Mouse (Mus musculus) ZHBTc4 (cell line): ENCODE measurements around the gene Sox13.

Source experiments
- DNase-seq: peaks from one replicate; pipeline ENCODE4 v3.0.0-alpha.2; 2011; ENCODE audit warnings: low read depth, low spot score

The Sox13 gene

DNA sequence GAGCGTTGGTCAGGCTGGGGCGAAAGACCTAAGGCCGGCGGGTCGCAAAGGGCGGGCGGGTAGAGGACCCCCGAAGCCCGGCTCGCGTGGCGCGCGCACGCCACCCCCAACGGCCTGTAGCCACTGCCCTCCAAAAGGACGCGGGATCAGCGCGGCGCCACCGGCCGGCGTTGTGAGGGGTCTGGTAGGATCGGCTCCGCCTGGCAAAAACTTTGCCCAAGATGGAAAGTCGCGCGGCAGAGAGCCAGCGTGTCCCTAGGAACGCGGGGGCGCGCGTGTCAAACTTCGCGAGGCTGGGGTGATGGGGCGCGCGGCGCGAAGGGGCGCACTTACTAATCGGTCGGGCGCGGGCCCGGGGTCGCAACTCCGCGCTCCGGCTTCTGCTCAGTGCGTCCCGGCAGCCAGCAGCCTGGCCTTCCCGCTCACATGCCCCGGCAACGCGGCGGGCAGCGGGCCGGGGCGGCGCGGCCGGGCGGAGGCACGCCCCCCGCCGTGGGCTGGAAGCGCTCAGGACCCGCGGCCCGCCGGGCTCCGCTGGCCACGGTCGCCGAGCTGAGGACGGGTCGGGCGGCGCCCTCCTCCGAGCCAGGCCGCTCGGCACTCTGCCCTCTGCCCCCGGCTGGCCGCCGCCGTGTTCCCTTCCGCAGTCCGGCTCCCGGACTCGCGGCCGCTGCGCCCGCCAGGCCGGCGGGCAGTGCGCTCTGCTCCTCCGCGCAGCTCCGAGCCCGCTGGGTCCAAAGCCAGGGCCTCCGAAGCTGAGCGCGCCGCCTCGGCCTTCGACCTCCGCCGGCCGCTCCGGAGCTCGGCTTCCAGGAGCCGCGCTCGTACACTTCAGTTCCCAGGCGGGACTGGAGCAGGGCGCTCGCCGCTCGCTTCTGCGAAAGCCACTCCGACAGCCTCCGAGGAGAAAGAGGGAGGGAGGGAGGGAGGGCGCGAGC lies at the start of gene Sox13:
Gene Sox13 (minus strand): TSS at position 835 of the 938 bp plus-strand sequence.
- DNase-seq = peak; percentile 82

- DNase-seq = no peak
Observed at GRCm38 (mm10) chr1:133471556-133471955, 47.4 kb upstream of the Sox13 start.

GRCm38 (mm10) chr1:133471086-133471485 lies 46.9 kb upstream of the Sox13 start:
- no peak for DNase-seq

DNA sequence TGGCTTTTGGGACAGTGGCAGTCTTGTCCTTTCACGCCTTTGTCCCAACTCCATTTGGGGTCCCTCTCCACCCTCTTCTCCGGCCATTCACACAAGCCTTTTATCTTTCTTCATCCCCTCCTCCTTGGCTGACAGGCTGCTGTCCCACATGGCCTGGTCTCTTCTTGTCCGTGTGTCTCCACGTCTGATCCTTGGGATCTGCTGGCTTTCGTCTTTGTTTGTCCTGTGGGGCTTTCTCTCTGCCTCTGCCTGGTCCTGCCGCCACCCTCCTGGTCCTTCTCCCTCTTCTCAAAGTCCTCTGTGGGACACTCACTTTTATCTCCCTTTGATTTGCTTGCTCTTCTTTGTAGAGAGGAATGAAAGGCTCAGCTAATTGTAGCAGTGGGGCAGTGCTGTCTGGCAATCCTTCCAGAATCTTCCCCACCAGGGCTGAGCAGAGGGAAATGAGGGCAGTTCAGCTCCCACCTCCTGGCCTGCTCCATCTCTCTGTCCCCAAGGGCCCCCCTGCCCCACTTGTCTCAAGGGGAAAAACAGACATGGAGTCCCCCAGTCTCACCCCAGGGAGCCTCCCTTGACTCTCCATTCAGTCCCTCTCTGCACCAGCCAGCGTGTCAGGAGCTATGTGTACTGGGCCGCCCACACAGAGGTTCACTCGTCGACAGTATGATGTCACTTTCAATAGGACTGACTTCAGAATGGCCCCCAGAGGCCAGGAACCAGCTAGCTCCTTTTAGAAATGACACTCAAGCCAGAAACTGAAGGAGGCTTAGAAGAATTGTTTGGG lies 46.3 kb upstream of the Sox13 start:
- DNase-seq = no peak

DNA sequence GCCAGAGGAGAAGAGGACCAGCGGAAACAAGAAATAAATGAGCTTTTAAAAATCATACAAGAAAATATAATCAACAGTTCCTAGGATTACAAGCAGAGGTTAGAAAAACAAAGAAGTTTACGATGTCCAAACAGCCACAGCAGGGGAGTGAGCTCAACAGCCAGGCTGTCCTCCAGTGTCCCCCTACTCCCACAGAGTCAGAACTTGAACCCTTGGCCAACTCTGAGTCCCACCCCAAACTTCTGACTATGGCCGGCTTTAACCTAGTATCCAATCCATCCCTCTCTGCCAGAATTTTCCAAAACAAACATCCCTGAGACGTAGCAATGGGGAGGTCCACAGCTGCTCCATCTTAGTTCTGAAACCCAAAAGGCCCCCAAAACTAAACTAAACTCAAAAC lies 45.0 kb upstream of the Sox13 start:
- no peak for DNase-seq

- no peak for DNase-seq
Observed at GRCm38 (mm10) chr1:133468751-133469150, 44.6 kb upstream of the Sox13 start.

DNA sequence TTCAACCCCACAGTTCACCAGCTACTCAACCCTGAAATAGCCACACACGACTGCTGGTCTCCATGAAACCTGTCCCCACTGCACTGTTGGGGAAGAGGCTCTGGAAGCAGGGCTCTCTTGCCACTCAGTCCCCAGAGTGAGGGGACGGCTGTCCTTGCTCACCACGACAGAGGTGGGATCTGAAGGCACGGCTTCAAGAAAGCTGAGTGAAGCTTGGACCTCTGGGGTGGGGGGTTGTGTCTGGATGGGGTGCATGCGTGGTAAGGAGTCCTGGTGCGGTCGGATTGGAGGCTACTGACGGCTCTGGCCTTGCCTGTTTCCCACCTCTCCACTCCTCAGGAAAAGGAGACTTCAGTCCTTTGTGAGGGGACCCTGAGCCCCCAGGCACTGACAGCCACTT lies 43.7 kb upstream of the Sox13 start:
- DNase-seq = no peak

DNA sequence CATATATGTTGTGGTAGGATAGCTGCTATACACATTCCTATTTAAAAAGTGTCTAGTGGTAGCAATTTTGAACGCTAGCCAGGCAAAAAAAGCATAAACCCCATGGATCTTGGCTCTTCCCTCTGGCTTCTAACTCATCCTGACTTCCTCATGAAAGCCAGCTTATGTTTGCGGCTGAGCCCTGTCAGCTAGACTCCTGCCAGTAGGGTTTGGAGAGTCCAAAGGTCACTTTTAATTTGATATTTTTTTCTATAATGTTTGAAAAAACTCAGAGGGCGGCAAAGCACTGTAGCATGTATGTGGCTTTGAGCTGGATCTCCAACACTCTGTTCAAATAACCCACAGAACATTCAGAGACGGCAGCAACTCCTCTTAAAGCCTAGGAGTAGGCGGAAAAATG lies 39.0 kb upstream of the Sox13 start:
- no peak for DNase-seq

- DNase-seq = no peak
Observed at GRCm38 (mm10) chr1:133460996-133461395, 36.8 kb upstream of the Sox13 start.

DNA sequence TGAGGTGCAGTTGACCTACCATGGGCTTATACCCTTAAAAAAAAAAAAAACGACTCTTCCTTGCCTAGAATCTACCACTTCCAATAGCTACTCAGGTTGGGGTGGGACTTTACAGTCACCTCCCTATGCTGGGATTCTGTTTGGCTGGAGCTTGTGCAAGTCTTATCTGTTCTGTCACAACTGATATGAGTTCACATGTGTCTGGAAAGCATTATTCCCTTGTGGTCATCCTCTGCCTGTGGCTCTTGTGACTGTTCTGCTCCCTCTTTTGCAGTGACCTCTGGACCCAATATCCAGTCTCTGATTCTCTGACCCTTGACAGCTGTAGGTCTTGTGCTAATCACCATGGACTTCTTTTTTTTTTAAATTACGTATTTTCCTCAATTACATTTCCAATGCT lies 31.9 kb upstream of the Sox13 start:
- DNase-seq = no peak

DNA sequence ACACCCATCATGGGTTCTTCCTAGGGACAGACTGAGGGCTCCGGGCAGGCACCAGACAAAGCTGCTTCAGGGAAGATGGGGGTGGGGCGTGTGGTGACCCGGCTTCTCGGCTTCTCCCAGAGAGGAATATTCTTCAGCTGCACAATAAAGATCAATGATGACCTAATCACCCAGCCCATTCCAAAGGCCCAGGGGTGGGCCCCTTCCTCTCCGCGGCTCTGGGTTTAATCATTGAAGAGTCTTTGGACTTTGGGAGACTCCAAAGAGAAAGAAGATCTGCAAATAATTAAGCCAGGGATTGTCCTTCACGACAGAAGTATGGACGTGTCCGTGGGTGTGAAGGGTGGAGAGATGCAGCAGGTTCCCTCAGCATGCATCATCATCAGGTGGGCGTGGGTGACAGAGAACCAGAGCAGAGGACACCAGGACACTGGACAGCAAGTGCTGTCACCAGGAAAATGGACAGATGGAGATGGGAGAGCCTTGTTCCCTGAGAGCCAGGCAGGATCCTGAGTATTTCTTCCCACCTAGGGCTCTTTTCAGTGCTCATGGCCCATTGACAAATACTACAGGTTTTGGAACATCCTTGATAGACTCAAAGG lies 28.5 kb upstream of the Sox13 start:
- DNase-seq = peak; percentile 63

- no peak for DNase-seq
Observed at GRCm38 (mm10) chr1:133451869-133452563, 27.8 kb upstream of the Sox13 start.

GRCm38 (mm10) chr1:133451025-133451424 lies 26.8 kb upstream of the Sox13 start:
- no peak for DNase-seq

DNA sequence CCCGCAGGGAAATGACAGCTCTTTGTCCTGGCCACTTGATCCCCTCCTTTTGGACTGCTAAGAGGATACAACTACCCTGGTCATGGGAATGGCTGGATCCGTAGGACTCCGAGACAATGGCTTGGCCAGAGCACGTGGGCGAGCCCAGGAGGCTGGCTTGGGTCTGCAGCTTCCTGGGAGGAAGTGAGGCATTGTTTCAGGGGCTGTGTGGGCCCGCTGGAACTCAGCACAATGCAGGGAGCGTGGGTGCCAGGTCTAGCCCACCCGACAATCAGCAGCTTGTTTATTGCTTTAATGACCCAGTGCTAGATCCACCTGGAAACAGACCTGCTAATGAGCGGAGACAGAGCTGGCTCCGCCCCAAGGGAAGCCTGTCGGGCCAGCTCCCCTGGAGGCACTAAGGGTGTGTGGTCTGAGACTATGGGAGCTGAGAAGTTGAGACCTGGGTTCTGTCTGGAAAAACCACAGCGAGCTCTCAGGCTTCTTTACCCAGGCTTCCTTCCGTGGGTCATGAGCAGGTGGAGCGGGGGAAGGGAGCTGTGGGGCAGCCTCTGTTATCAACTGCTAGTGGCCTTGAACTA lies 24.3 kb upstream of the Sox13 start:
- peak; percentile 73 for DNase-seq

DNA sequence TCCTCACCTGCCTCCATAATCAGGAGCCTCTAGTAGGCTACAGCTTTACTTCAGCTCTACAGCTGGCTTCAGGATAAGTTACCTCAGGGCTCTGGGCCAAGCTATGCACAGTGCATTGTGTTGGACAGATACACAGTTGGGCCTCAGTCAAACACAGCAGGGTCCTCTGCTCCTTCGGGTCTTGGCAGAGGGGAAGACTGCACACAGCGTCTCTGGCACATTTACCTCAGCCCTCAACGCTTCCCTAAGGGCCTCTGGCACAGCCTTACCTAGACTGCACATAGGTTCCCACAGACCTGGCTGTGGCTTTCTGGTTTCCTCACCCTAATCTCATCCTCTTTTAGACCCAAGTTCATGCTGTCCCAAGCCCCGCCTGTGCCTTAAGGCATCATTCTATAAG lies 22.1 kb upstream of the Sox13 start:
- no peak for DNase-seq

DNA sequence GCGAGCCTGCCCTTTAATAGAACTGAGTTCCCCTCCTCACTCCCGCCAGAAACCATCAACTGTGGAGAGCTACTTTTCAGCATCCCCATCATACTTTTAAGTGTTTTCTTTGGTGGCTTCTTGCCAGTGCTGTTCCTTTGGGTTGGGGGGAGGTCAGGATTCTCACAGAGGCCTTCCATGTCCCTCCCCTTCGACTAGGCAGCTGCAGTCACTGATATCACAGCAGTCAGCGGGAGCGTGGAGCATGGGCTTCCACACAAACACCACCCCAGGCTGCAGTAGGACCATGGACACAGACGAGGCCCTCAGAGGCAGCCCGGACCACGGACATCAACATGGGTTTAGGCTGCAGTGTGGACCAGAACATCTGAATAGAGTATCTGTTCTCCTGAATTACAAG lies 20.1 kb upstream of the Sox13 start:
- no peak for DNase-seq

DNA sequence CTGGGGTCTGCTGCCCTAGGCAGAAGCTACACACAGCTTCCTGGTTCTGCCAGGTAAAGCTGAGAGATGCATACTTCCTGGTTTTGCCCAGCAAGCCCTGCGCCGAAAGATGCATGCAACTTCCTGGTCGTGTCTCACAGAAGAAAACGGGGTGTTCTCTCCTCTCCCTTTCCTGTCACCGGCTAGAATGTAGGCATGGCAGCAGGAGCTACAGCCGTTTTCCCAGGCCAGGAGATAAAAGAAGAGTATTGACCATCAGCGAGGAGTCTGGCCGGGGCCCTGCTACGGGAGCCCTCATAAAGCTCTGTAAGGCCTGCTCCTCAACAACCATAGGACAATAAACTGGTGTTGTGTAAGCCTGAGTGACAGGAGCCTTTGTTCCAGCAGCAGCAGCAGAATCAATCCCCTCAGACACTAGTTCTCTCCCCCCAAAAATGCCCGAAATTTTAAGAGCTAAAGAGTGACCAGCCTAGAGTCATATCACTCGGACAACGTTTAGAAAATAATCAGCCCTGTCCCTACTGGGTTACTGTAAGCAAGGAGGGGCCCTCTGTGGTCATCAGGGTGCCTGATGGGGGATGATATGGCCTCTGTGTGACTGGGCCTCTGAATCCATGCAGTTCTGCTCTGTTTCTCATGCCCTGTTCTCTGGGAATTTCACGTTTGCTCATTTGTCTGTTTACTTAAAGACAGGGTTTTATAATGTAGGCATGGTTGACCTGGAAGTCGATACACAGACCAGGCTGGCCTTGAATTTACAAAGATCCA lies 13.9 kb upstream of the Sox13 start:
- no peak for DNase-seq

DNA sequence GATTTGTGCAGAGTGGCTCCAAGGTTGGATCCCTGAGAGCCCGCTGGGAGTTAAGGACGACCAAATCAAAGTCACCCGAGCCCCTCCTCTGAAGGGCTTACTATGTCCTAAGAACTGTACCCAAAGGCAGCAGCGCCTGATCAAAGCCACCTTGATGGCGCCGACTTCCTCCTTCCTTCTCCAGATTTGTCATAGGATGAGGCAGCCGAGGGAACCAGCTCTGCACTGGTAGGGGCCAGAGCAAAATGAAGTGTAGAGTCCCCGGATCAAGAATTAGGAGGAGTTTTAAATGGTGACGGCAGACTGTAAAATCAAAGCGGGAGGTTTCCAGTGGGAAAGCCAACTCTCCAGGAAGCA lies 10.6 kb upstream of the Sox13 start:
- peak; percentile 72 for DNase-seq

DNA sequence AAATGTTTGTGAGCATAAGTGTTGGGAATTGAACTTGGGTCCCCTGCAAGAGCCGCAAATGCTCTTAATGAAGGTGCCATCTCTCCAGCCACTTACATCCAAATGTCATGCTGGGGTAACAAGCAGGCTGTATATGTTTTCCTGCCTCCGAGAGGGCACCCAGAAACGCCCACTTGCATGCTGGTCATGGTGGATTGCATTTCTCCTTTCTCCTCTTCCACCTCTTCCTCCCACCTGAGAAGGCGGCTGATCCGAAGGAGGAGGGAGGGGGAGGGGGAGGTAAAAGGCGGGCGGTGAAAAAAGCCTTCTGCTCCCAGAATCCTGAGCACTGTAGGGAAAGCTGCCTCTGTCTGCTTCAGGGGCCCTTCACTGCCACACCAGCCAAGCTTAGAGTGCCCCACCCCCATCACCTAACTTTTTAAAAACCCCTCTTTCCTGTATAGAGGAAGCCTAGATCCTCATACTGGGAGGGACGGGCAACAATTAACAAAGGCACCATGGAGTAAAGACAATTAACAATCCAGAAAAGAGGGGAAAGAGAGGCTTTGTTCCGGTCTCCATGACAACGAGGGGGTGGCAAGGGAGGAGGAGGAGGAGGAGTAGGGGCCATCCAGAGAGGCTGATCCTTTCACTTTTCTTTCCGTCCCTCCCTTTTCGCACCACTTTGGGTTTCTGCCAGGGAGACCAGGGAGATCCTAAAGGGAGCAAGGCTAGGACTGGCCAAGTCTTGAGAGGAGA lies 10.0 kb upstream of the Sox13 start:
- peak; percentile 87 for DNase-seq

- DNase-seq = peak; percentile 50
Observed at GRCm38 (mm10) chr1:133432566-133432965, 8.4 kb upstream of the Sox13 start.
